Mouse (Mus musculus): ENCODE data around the gene Lmbr1. TPM values are rescaled to one million over a fixed set of nuclear protein-coding genes. Genes with fewer than 3 reads are reported as not detected.
"Not testable (repeated sequence)": the region's sequence is repeated elsewhere in the genome, so short reads cannot be mapped to it uniquely, and the experiment has no call there.

The Lmbr1 gene
- polyA plus RNA-seq (2012; rRNA removed), result 11.7 and 15.8 TPM in 2 replicates

GRCm38 (mm10) chr5:29378298-29379036 is at the start of gene Lmbr1:
Lmbr1 (minus strand) TSS chr5:29378390.
- TF ChIP-seq CTCF (IDR thresholded peaks at IDR 0.05; ENCODE audit: borderline replicate concordance, extremely low read depth, insufficient read depth, insufficient read length) (no peak), POLR2A (IDR thresholded peaks at IDR 0.05; ENCODE audit: borderline replicate concordance, extremely low read depth, insufficient read depth, insufficient read length, poor library complexity, severe bottlenecking) (peak; percentile 69; the same call in 1 of the 2 replicates)

GRCm38 (mm10) chr5:29423330-29423729 is 45.1 kb upstream of the Lmbr1 start:
- not testable (repeated sequence) for DNase-seq (ENCODE audit: low read depth)

More at GRCm38 (mm10) chr5:29378298-29379036, at the start of gene Lmbr1:
- peak; percentile 97 for DNase-seq (ENCODE audit: low read depth)

DNA sequence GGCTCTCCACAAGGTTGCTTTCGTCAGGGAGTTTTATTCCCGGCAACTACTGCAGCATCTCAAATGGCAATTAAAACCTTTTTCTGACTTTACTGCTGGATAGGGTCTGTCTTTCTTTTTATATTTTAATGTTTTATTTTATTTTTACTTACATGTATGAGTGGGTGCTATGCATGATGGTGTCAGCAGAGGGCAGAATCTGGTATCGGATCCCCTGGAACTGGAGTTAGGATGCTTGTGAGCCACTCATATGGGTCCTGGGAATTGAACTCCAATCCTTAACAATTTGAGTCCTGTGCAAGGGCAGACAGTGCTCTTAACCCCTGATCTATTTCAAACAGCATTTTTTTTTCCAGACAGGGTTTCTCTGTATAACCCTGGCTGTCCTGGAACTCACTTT is 34.9 kb upstream of the Lmbr1 start:
- TF ChIP-seq CTCF (IDR thresholded peaks at IDR 0.05; ENCODE audit: borderline replicate concordance, extremely low read depth, insufficient read depth, insufficient read length) (no peak), POLR2A (IDR thresholded peaks at IDR 0.05; ENCODE audit: borderline replicate concordance, extremely low read depth, insufficient read depth, insufficient read length, poor library complexity, severe bottlenecking) (no peak)
- DNase-seq (ENCODE audit: low read depth), result no peak

DNA sequence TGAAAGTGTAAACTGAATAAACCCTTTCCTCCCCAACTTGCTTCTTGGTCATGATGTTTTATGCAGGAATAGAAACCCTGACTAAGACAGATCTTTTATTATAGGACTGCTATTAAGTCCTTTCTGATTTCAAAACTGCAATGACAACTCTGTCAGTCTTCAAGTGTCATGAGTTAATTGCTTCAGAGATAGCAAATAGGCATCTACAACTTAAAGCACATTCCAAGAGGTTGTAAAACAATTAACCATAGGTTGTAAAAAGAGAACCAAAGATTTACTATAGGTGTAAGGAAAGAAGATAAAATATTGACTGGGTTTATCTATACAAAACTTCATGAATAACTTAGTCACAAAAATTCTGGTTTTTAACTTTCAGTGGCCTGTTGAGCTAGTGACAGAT is 32.7 kb upstream of the Lmbr1 start:
- TF ChIP-seq POLR2A (IDR thresholded peaks at IDR 0.05; ENCODE audit: borderline replicate concordance, extremely low read depth, insufficient read depth, insufficient read length, poor library complexity, severe bottlenecking) (no peak), CTCF (IDR thresholded peaks at IDR 0.05; ENCODE audit: borderline replicate concordance, extremely low read depth, insufficient read depth, insufficient read length) (no peak)
- no peak for DNase-seq (ENCODE audit: low read depth)

- no peak for DNase-seq (ENCODE audit: low read depth)
- TF ChIP-seq POLR2A (IDR thresholded peaks at IDR 0.05; ENCODE audit: borderline replicate concordance, extremely low read depth, insufficient read depth, insufficient read length, poor library complexity, severe bottlenecking), result no peak
- no peak for TF ChIP-seq CTCF (IDR thresholded peaks at IDR 0.05; ENCODE audit: borderline replicate concordance, extremely low read depth, insufficient read depth, insufficient read length)
These were observed 20.2 kb upstream of the Lmbr1 start for GRCm38 (mm10) chr5:29398427-29398826.

DNA sequence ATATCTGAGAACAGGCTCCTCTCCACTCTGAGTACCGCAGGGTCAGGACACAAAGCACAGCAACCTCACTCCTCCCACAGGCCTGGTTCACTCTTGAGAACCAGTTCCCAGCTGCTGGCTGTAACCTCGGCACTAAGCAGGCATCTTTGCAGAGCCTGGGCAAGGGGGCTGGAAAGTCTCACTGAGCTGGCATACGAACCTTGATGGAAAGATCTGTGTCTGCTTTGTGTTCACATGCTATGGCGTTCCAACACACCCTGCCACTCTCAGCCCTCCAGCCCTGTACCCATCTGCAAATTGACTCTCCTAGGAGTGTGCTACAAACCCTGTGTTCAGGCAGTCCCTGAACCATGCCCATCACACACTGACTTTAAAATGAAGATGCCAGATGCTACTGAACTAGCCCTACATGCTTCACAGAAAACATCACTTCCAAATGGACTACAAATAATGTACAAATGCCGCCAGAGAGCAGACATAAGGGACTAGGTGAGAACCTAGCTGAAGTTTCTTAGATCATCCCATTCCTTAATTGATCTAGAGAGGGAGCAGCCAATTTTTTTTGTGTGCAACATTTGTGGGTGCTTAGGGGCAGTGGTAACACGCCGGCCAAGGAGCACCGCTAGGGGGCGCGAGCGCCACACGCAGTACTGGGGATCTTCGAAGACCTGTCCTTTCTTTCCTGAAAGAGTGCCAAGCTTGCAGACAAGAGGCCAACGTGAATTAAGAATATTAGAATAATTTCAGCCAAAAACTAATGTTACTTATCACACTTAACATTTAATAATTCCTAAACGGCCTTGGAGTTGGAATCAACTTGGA is 11.0 kb upstream of the Lmbr1 start:
- DNase-seq (ENCODE audit: low read depth), result peak; percentile 85
- TF ChIP-seq POLR2A (IDR thresholded peaks at IDR 0.05; ENCODE audit: borderline replicate concordance, extremely low read depth, insufficient read depth, insufficient read length, poor library complexity, severe bottlenecking) (no peak), CTCF (IDR thresholded peaks at IDR 0.05; ENCODE audit: borderline replicate concordance, extremely low read depth, insufficient read depth, insufficient read length) (peak; percentile 97)

GRCm38 (mm10) chr5:29388181-29388943 is 10.2 kb upstream of the Lmbr1 start:
- DNase-seq (ENCODE audit: low read depth), result peak; percentile 9
- TF ChIP-seq CTCF (IDR thresholded peaks at IDR 0.05; ENCODE audit: borderline replicate concordance, extremely low read depth, insufficient read depth, insufficient read length) (no peak), POLR2A (IDR thresholded peaks at IDR 0.05; ENCODE audit: borderline replicate concordance, extremely low read depth, insufficient read depth, insufficient read length, poor library complexity, severe bottlenecking) (no peak)

GRCm38 (mm10) chr5:29387591-29387990 is 9.4 kb upstream of the Lmbr1 start:
- no peak for DNase-seq (ENCODE audit: low read depth)
- TF ChIP-seq POLR2A (IDR thresholded peaks at IDR 0.05; ENCODE audit: borderline replicate concordance, extremely low read depth, insufficient read depth, insufficient read length, poor library complexity, severe bottlenecking) (no peak), CTCF (IDR thresholded peaks at IDR 0.05; ENCODE audit: borderline replicate concordance, extremely low read depth, insufficient read depth, insufficient read length) (no peak)

DNA sequence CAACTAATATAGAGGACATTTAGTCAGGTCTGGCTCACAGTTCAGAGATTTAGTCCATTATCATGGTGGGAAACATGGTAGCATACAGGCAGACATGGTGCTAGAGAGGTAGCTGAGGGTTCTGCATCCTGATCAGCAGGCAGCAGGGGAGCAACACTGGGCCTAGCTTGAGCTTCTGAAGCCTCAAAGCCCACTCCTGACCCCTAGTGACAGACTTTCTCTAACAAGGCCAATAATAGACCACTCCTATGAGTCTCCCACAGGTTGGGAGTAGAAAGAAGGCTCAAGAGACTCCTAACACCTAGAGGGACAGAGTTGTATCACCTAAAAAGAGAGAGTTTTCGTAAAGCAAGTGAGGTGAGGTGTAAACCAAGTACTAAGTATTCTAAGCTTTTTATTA is 4.6 kb upstream of the Lmbr1 start:
- no peak for DNase-seq (ENCODE audit: low read depth)
- TF ChIP-seq POLR2A (IDR thresholded peaks at IDR 0.05; ENCODE audit: borderline replicate concordance, extremely low read depth, insufficient read depth, insufficient read length, poor library complexity, severe bottlenecking), result no peak
- no peak for TF ChIP-seq CTCF (IDR thresholded peaks at IDR 0.05; ENCODE audit: borderline replicate concordance, extremely low read depth, insufficient read depth, insufficient read length)

- no peak for DNase-seq (ENCODE audit: low read depth)
- TF ChIP-seq CTCF (IDR thresholded peaks at IDR 0.05; ENCODE audit: borderline replicate concordance, extremely low read depth, insufficient read depth, insufficient read length) (no peak), POLR2A (IDR thresholded peaks at IDR 0.05; ENCODE audit: borderline replicate concordance, extremely low read depth, insufficient read depth, insufficient read length, poor library complexity, severe bottlenecking) (no peak)
These were observed 1.9 kb upstream of the Lmbr1 start for GRCm38 (mm10) chr5:29380091-29380490.

DNA sequence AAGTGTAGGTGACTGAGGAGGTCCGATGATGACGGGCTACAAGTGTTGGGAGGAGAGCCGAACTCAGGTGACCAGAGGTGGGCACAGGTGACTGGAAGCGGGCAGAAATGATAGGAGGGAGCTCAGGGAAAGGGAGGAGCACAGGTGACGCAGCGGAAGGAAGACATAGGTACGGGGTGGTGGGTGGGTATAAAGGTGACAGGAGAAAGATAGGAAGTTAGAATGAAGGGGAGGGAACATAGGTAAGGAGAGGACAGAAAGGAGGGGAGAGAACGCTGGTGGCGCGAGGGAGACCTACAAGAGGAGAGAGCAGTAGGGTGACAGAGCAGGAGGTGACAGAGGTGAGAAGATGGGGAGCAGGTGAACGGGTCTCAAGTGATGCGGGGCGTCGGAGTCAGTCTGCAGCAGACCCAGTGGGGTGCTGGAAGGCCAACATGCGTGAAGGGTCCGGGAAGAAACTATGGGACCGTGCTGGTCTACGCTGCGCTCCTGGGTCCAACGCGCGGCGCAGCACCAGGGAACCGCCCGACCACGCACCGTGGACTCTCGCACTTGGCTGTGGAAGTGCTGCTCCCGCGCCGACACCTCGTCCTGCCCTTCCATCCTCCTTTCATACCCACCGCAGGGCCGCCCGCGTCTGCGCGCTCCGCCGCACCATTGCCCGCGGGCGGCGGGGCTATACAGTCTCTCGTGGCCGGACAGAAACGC is 446 bp downstream of the Lmbr1 start:
- TF ChIP-seq CTCF (IDR thresholded peaks at IDR 0.05; ENCODE audit: borderline replicate concordance, extremely low read depth, insufficient read depth, insufficient read length), result no peak
- no peak for TF ChIP-seq POLR2A (IDR thresholded peaks at IDR 0.05; ENCODE audit: borderline replicate concordance, extremely low read depth, insufficient read depth, insufficient read length, poor library complexity, severe bottlenecking)
- DNase-seq (ENCODE audit: low read depth), result peak; percentile 35

Data from brain, embryonic 14.5 days (tissue).